Mouse (Mus musculus): Measurements from ENCODE around the gene Npm3.

Npm3 gene

DNA sequence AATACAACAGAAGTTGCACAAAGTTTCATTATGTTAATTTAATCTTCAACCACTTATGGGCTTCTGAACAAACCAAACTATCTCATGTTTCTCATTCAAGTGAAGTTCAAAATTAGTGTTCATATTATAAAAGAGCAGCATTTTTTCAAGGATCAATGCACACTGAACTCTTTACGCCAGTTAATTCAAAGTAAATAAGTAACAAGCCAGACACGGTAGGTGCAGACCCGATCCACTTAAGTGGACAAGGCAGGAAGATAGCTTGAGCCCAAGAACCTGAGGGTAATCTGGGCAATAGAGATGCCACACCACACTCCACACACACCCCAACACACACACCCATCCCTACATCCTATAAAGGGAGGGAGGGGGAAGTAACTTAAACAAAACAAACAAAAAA lies 4.2 kb upstream of the Npm3 start:
- DNase-seq (ENCODE audit: low spot score), result no peak

DNA sequence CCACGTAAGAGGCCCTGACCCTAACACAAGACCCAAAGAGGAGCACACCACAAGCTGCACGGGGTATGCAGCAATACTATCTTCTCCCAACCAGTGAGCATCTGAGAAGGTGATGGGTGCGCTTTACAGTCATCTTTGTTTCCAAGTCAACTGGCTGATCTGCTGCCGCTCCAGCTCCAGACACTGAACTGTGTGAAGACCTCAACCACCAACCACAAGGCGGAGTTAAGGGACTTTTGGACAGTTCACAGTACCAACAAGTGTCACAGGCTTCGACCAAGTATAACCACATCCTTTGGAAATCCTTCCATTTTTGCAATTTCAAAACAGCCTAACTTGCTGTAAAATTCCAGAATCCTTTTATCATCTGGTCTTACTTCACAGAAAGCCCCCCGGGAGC lies 2.5 kb upstream of the Npm3 start:
- DNase-seq (ENCODE audit: low spot score), result no peak

DNA sequence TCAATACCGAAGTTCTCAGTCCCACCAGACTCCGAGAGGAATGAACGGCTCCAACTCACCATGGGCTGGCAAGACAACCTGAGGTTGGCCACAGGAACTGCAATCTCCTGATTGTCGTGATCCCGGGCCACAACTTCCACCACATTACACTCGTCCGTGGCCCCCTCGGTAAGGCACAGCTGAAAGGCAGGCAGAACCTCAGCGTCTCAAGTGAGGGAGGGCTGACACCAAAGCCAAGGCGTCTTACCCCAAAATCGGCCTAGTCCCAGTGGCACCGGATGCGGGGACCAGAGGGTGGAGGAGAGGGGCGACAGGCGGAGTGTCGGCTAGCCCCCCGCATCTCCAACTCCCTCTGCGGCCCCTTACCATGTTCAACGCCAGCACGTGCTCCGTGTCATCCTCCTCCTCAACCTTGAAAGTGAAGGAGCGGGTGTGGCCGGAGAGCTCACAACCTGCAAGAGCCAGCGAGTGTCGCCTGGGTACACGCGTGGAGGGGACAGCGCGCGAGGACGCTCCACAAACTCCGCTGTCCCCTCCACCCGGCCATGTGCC lies 624 bp downstream of the Npm3 start:
- DNase-seq (ENCODE audit: low spot score), result no peak

DNA sequence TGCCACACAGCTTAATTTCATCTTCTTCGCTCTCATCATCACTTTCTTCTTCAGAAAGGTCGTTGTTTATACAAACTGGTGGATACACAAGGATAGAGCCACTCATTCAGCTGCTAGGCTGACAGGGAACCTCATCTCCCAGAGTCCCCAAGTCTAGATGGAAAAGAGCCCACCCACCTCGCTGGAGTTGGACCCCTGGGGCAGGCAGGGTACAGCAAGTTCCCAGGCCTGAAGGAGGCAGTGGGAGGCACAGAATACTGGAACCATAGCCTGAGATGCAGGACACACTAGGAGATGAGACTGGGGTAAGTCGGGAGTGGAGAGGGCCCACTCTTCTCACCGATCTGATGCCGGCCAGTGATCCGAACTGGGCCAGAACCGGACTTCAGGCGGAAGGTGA lies 1.2 kb downstream of the Npm3 start:
- DNase-seq (ENCODE audit: low spot score), result no peak

DNA sequence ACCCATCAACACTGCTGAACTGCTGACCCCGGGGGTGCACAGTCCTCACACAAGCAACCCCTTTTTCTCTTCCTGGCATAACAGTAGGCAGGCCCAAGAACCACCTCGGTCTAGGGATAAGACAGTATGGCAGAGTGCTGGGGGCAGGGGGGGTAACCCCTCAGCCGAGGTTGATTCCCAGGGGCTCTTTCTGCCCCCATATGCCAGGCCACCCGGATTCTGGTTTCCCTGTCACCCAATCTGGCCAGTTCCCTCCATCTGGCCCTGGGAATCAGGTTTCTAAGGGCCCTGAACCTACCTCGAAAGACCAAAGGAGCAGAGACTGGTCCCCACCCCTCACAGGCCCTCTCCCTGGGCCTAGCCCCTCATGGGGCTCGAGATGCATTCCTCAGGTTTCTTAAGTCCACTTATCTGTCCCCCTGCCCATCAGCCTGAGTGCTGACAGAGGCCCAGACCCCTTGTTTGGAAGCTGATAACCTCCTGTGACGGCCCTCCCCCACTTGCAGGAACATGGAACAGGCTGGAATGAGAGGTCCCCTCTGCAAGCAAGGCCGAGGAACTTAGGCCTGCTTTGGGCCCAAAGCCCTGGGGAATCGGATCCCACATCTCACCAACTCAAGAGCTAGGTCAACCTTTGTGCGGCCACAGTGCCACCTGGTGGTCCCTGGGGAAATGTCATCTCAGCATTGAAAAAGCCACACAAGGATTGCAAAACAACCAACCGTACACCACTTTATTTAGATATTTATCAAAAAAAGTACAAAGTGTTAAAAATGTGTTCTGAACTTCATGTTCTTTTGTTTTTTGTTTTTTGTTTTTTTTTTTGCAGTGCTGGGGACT lies 2.1 kb downstream of the Npm3 start:
- peak; percentile 73 for DNase-seq (ENCODE audit: low spot score)

DNA sequence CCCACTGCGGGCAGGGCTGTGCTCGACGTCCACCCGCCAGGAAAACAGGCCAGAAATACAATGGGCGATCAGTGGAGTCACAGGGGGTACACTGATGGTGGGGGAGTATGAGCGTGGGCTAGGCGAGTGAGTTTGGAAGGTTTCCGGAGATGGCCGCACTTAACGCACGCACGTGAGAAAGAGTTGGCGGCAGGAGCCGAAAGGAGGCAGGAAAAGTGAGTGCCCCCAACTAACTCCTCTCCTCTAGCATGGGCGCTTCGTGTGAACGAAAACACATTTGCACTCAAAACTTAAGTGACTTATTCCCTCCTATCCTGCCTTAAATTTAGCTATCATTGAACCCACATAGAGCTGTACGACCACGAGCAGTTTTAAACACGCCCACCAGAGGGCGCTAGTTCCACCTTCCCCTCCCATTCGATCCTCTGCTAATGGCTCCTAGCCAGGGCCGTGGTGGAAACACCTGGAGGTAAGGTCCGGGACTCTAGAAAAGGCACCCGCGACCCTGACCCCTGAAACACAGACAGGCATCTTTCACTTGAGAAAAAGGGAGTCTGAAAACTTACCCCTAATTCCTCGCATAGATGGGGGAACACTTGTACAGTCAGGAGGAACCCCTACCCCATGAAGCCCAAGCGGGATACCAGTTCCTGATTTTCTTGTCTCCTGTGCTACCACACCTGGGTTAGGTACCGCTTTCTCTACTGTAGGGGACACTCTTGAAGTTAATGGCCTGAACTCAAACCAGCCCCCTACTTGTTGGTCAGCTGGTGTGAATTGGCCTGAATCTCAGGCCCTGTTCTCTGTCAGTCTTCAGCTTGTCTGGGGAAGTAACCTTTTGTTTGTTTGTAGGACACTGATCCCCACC lies 3.0 kb downstream of the Npm3 start:
- peak; percentile 45 for DNase-seq (ENCODE audit: low spot score)

DNA sequence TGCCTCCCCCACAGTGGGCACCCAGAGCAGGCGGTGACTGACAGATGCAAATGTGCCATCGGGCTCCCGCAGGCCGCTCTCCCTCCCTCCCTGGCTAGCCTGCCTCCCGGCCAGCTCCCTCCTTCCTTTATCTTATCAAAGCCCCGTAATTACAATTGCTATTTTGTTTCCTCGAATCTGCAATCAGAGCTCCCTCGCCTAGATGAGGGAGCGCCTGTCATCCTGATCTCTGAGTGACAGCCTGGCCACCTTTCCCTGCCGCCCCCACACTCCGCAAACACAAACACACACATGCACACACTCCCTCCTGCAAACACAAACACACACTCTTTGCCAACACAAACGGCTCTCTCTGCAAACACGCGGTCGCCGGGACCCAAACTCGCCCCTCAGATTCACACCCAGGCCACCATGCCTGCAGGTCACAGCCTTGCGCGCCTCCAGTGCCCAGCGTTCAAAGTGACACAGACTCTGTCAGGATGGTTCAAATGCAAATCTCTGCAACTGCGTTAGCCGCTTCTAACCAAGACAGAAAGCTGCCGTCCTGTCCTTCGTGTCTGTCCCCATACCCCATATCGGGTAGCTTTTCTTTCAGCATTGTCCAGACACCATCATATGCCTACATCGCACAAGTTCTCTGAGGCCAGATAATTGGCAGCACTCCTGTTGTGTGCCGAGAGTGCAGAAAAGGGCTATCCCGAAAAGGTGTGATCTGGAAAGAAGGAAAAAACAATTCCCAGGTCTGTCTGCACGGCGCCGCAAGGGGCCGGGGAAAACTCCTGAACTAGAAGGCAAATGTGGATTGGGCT lies 3.8 kb downstream of the Npm3 start:
- DNase-seq (ENCODE audit: low spot score), result no peak

DNA sequence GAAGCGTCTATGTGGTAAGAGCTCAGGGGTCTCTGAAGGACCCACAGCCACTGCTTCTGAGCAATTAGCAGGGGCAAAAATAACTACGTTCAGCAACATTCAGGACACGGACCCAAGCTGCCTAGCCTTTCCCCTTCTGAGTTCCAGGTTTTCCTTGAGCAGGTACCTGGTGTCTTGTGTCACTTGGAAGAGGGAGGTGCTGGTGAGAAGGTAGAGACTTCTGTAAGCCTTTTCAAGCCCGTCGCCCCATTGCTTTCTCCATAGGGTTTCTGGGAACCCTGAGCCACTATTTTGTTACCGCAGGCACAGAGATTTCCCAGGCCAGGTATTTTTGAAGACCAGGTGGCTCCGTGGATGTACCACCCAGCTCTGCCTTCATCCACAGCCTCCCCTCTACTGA lies 5.8 kb downstream of the Npm3 start:
- DNase-seq (ENCODE audit: low spot score), result no peak

DNA sequence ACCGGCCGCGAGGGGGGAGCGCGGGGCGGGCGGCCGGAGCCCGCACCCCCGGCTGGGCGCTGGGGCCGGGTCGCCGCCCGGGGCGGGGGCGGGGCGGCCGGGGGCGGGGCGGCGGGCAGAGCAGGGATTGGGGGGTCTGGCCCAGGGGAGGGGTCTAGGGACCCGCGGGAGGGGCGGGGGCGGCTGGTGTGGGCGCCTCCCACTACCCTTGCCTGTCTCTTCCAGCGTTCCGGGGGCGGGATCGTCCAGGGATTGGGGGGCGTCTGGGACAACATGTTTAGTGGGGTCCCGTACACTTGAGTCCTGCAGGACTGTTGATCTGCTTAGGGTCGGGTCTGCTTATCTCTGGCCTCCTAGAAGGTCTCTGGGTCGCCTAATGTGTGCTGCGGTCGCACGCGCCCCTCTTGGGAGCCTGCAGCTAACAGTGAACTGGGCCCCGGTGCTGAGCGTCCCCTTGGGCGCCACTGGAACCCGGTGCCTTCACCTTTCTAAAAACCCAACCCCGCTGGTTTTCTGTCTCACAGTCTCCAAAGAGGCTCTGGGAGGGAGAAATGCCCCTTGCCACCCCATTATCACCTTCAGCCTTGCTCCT lies 6.3 kb downstream of the Npm3 start:
- peak; percentile 47 for DNase-seq (ENCODE audit: low spot score)

DNA sequence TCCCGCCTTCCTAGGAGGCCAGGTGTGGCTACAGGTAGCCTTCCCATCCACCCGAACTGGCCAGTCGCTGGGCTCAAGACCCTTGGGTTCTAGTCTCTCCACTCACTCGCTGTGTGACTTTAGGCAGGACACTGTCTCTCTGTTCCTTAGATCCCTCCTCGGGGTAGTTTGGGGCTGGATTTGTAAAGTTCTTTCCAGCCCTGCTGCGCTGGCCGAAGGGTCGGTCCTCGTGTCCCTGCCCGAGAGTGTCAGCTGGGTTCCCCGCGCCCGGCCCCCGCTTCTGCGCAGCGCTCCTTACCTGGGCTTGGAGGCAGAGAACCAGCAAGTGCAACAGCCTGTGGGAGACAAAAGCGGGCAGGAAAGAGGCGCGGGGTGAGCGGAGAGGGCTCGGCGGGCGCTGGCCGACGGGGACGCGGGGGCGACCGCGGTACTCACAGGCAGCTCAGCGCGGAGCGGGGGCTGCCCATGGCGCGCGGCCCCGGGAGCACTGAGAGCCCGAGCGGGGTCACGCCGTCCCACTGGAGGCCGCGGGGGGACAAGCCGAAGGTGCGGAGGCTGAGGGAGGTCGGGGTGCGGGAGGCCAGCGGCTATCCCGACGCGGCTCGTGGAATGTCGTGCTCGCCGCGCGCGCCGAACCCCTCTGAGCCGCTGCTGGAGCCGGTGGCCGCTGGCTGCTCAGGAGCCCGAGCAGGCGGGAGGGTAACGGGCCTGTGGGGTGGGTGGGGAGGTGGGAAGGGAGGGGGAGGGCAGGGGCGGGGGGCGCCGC lies 7.0 kb downstream of the Npm3 start, which contains the start of gene Fgf8:
TSS of gene Fgf8 (minus strand) at position 698 of the 766 bp plus-strand sequence.
- no peak for DNase-seq (ENCODE audit: low spot score)

DNA sequence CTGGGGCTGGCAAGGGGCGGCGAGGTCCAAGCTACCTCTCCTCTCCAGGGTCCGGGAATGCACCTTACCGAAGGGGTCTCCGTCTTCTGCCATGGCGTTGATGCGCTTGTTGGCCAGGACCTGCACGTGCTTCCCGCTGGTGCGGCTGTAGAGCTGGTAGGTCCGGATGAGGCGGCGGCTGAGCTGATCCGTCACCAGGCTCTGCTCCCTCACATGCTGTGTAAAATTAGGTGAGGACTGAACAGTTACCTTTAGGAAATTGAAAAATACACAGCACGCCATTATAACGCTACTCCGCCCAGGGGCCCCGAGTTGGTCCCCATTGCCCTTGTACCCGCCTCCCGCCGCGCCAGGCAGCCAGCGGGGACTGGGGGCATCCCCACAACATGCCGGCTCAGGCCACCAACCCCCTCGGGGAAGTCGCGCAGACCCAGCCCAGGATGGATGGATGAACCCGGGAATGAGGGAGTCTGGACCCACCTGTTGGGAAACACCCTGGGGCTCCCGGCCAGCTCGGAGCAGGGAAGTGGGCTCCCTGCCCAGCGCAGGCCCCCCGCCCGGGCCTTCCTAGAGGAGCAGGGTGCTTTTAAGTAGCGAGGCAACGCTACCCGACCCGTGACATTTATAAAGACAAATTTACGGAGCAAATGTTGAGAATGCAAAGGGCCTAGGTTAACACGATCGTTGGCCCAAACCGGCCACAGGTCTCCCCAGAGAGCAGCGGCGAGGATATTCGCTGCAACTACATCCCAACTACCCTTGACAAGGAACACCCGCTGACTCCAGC lies 7.8 kb downstream of the Npm3 start:
- DNase-seq (ENCODE audit: low spot score), result no peak

DNA sequence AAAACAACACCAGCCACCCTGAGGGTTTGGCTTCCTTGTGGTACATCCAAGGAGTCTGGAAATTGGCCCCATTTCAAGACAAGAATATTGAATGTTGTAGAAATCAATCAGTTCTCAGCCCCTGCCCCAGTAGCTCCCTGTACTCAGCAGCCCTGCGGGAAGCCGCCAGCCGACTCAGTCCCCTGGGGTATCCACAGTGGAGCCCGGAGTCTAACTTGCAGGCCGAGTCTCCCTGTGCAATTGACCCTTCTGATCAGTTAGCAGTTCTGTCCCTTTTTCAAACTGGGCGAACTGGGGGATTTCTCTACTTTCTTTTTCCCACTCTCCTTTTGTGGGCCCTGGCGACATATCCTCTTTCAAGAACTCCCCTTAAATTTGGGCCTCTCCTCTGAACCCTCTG lies 8.6 kb downstream of the Npm3 start:
- no peak for DNase-seq (ENCODE audit: low spot score)

DNA sequence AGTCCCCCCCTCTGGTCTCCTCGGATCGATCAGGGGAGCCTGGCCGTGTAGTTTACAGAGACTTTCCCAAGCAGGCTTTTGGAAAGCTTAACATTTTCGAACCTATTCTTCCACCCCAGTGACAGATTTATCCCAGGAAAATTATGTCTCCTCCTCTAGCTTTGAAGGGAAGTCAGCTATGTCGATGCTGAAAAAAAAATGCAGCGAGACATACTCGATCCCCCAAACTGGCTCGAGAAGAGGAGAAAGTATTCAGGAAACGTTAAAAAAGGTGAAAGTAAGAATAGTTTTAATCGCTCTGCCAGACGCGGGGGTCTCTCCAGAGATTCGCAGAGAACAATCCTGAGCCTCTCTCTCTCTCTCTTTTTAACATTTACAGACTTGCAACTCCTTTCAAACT lies 9.2 kb downstream of the Npm3 start:
- DNase-seq (ENCODE audit: low spot score), result no peak

DNA sequence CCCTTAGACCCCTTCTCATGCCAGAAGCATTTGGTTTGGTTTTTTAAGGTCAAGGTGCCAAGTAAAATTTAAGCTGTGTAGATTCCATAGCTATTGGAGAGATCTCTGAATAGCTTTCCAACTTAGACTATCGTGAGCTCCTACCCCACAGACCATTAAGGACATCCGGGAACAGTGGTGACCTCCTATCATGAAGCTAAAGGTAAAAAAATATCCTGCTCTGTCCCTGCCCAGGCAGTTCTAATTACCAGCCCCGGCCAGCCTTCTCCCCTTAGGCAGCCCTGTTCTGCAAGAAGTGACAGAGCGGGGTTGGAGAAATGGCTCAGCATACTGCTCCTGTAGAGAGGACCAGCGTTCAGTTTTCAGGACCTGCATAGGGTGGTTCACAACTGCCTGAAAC lies 10.9 kb downstream of the Npm3 start:
- DNase-seq (ENCODE audit: low spot score), result no peak

DNA sequence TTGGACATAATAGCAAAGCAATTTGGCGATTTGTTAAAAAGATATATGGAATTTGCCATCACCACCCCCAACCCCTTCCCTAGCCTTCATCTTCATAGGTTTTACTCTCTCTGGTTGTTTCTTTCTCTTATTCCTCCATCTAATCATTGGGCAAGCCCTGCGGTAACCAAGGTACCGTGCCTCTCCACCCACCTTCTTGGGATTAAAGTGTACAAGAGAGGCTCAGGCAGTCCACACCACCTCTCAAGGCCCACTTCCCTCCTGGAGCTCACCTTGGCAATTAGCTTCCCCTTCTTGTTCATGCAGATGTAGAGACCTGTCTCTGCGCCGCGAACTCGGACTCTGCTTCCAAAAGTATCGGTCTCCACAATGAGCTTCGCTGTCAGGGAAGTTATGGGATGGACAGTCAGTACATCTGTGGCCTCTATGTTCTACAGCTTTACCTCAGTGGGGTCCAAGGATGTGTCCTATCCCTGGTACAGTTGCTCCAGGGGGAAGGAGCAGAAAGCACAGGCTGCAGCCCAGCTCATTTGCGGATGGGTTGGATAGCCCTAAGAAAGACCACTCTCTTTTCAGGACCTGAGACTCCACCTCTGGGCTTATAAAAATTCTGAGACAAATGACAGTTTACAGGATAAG lies 11.4 kb downstream of the Npm3 start:
- no peak for DNase-seq (ENCODE audit: low spot score)

DNA sequence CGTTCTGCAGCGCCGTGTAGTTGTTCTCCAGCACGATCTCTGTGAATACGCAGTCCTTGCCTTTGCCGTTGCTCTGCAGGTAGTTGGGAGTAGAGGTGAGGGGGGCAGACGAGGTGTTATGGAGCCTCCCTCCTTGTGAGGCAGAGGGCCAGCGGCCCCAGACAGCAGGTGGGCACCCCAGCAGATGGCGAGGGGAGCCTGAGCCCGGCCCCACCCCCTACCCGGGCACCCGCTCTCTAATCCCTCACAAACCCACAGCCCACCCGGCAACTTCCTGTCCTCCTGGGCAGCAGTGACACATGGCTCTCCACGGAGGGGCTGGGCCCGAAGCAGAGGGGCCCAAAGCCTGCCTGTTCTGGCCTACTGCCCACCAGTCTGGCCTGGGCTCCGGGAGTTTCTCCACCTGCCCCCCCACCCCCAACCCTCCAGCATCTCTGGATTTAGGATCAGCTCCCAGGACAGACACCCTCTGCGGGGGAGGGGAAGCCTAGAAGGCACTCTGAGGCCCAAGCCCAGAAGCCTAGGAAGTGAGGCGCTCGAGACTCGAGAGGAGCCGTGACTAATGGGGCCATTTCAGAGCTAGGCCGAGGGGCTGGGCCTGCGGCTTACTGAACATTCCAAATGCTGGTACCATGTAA lies 12.1 kb downstream of the Npm3 start:
- no peak for DNase-seq (ENCODE audit: low spot score)

DNA sequence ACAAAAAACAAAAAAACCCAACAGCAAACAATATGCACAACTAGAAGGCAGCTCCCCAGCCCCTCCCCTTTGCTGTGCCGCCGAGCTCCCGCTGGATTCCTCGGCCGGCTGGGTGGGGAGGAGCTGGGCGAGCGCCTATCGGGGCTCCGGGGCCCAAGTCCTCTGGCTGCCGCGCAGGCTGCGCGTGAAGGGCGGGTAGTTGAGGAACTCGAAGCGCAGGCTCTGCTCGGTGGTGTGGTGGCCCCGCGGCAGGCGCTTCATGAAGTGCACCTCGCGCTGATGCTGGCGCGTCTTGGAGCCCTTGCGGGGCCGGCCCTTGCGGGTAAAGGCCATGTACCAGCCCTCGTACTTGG lies 12.6 kb downstream of the Npm3 start:
- DNase-seq (ENCODE audit: low spot score), result peak; percentile 46

DNA sequence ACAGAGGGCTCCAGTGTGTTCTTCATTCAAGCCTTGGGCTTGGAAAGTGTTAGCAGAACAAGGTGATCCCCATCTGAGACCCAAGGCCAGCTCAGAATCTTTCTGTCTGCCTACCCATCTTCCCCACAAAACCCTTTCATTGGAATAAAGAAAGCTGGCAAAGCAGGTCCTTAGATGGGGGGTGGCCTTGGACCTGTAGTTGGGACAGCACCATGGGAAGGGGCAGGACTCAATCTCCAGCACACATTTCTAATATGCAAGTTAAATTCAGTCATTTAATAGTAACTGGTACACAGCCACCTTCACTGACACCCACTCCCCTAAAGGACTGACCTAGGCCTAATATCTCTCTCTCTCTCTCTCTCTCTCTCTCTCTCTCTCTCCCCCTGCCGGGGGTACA lies 13.2 kb downstream of the Npm3 start:
- no peak for DNase-seq (ENCODE audit: low spot score)

DNA sequence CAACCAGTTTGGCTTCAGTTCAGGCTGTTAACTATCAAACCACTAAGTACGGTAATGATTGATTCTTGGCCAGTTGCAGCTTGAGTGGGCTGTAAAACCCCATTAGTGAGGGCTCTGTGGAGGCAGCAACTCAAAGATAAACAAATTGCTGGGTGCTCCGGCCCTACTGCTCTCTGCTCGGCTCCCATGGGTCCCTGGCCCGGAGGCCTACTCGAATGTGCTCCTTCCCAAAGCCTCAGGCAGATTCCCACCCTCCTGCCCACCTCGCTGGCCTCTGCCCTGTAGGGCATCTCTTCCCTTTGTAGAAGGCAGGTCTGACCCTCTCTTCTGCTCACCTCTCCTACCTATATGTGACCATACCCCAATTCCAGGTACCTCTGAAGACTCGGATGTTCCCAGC lies 14.6 kb downstream of the Npm3 start:
- DNase-seq (ENCODE audit: low spot score), result no peak
